Mouse (Mus musculus) MEL (cell line): ENCODE data around the gene Pcnx3. TPM values are rescaled to one million over a fixed set of nuclear protein-coding genes. Genes with fewer than 3 reads are reported as not detected.

ENCODE experiments used
- DNase-seq: peaks from one replicate; pipeline ENCODE4 v3.0.0; 2011; ENCODE audit warnings: low read depth, low spot score
- H3K27ac ChIP-seq: 2 replicates; pipeline ENCODE4 v1.5.1; 2012; ENCODE audit warnings: low read depth, mild to moderate bottlenecking, control low read depth, low read length, moderate library complexity; ENCODE audit not compliant: control insufficient read depth
- H3K27me3 ChIP-seq, 2 experiments: fragments of 150-350 bp in 1 of 2; sonication (generic) in 1 of 2; 2 replicates each; pipeline ENCODE4 v1.6.1; 2012; ENCODE audit warnings: low read length in 2 of 2, mild to moderate bottlenecking in 2 of 2, improper control_type of control experiment in 1 of 2, moderate library complexity in 1 of 2; ENCODE audit not compliant: insufficient read depth in 2 of 2, control insufficient read depth in 1 of 2
- H3K36me3 ChIP-seq, 2 experiments: 2 replicates each; pipeline ENCODE4 v1.6.1; 2012 to 2014; ENCODE audit warnings: low read length in 2 of 2, improper control_type of control experiment in 1 of 2, inconsistent platforms in 1 of 2, mild to moderate bottlenecking in 1 of 2; ENCODE audit not compliant: insufficient read depth in 2 of 2, control insufficient read depth in 1 of 2
- H3K4me1 ChIP-seq, 2 experiments: fragments of 150-350 bp in 1 of 2; sonication (generic) in 1 of 2; 2 replicates each; pipeline ENCODE4 v1.6.1; 2012; ENCODE audit warnings: low read length in 2 of 2, improper control_type of control experiment in 1 of 2, mild to moderate bottlenecking in 1 of 2; ENCODE audit not compliant: insufficient read depth in 2 of 2, control insufficient read depth in 1 of 2
- H3K4me3 ChIP-seq, 2 experiments: fragments of 150-350 bp in 1 of 2; sonication (generic) in 1 of 2; 2 replicates each; pipeline ENCODE4 v1.5.1; 2012; ENCODE audit warnings: low read depth in 2 of 2, low read length in 2 of 2, mild to moderate bottlenecking in 2 of 2, moderate library complexity in 2 of 2, control low read depth in 1 of 2, improper control_type of control experiment in 1 of 2; ENCODE audit not compliant: control insufficient read depth in 1 of 2, insufficient read depth in 1 of 2
- H3K79me2 ChIP-seq: 2 replicates; pipeline ENCODE4 v1.6.1; 2012; ENCODE audit warnings: mild to moderate bottlenecking, low read length, moderate library complexity; ENCODE audit not compliant: control insufficient read depth, poor library complexity, insufficient read depth
- H3K9ac ChIP-seq: 2 replicates; pipeline ENCODE4 v1.6.1; 2012; ENCODE audit warnings: low read depth, mild to moderate bottlenecking, control low read depth, low read length, moderate library complexity; ENCODE audit not compliant: control insufficient read depth, poor library complexity, severe bottlenecking
- H3K9me3 ChIP-seq: fragments of 150-350 bp; sonication (generic); replicated peaks from 2 replicates; pipeline ENCODE4 v1.6.1; 2012; ENCODE audit warnings: mild to moderate bottlenecking, low read length, improper control_type of control experiment, moderate library complexity; ENCODE audit not compliant: insufficient read depth
- BHLHE40 ChIP-seq: IDR thresholded peaks from 2 replicates; pipeline ENCODE4 v1.6.1; 2012; ENCODE audit warnings: low read depth, mild to moderate bottlenecking, inconsistent platforms, low read length, improper control_type of control experiment, borderline replicate concordance
- CHD2 ChIP-seq: IDR thresholded peaks from 2 replicates; pipeline ENCODE4 v1.6.1; 2011; ENCODE audit warnings: low read length, improper control_type of control experiment
- CTCF ChIP-seq, 3 experiments: IDR thresholded peaks in 2 of 3; conservative IDR thresholded peaks in 1 of 3; 2 replicates each; pipeline ENCODE4 v1.5.1; 2011 to 2012; ENCODE audit warnings: low read length in 3 of 3, low read depth in 2 of 3, mild to moderate bottlenecking in 2 of 3, improper control_type of control experiment in 1 of 3, inconsistent platforms in 1 of 3, mixed read lengths in 1 of 3, moderate library complexity in 1 of 3; ENCODE audit not compliant: control insufficient read depth in 1 of 3, insufficient read depth in 1 of 3, poor library complexity in 1 of 3, severe bottlenecking in 1 of 3
- E2F4 ChIP-seq: IDR thresholded peaks from 2 replicates; pipeline ENCODE4 v1.6.1; 2011; ENCODE audit warnings: low read depth, low read length, improper control_type of control experiment, borderline replicate concordance
- ELF1 ChIP-seq: IDR thresholded peaks from 2 replicates; pipeline ENCODE4 v1.6.1; 2014; ENCODE audit warnings: low read depth, mild to moderate bottlenecking, inconsistent platforms, low read length, improper control_type of control experiment, moderate library complexity
- EP300 ChIP-seq, 2 experiments: IDR thresholded peaks; 2 replicates each; pipeline ENCODE4 v1.6.1; 2011; ENCODE audit warnings: improper control_type of control experiment in 2 of 2, low read length in 2 of 2, low read depth in 1 of 2, mild to moderate bottlenecking in 1 of 2
- GATA1 ChIP-seq: IDR thresholded peaks from 2 replicates; pipeline ENCODE4 v1.6.1; 2011; ENCODE audit warnings: low read depth, low read length, improper control_type of control experiment
- MAFK ChIP-seq: IDR thresholded peaks from 2 replicates; pipeline ENCODE4 v1.6.1; 2011; ENCODE audit warnings: low read depth, mild to moderate bottlenecking, low read length, improper control_type of control experiment, borderline replicate concordance
- MAZ ChIP-seq: IDR thresholded peaks from 2 replicates; pipeline ENCODE4 v1.6.1; 2012; ENCODE audit warnings: low read depth, mild to moderate bottlenecking, inconsistent platforms, low read length, improper control_type of control experiment
- MYB ChIP-seq: IDR thresholded peaks from 2 replicates; pipeline ENCODE4 v1.6.1; 2011; ENCODE audit warnings: mild to moderate bottlenecking, low read depth, low read length, improper control_type of control experiment
- MYC ChIP-seq: IDR thresholded peaks from 2 replicates; pipeline ENCODE4 v1.6.1; 2011; ENCODE audit warnings: low read depth, mild to moderate bottlenecking, low read length, improper control_type of control experiment, moderate library complexity
- NELFE ChIP-seq: IDR thresholded peaks from 2 replicates; pipeline ENCODE4 v1.6.1; 2011; ENCODE audit warnings: low read depth, low read length, improper control_type of control experiment
- NRF1 ChIP-seq: IDR thresholded peaks from 2 replicates; pipeline ENCODE4 v1.6.1; 2014; ENCODE audit warnings: low read depth, mild to moderate bottlenecking, inconsistent platforms, low read length, improper control_type of control experiment, moderate library complexity; ENCODE audit not compliant: poor library complexity, insufficient read depth, severe bottlenecking
- RCOR1 ChIP-seq: IDR thresholded peaks from 2 replicates; pipeline ENCODE4 v1.6.1; 2012; ENCODE audit warnings: low read depth, mild to moderate bottlenecking, inconsistent platforms, low read length, improper control_type of control experiment
- SIN3A ChIP-seq: IDR thresholded peaks from 2 replicates; pipeline ENCODE4 v1.6.1; 2012; ENCODE audit warnings: low read length, improper control_type of control experiment, inconsistent platforms
- SMC3 ChIP-seq: IDR thresholded peaks from 2 replicates; pipeline ENCODE4 v1.6.1; 2011; ENCODE audit warnings: low read depth, low read length, improper control_type of control experiment
- TCF12 ChIP-seq: IDR thresholded peaks from 2 replicates; pipeline ENCODE4 v1.6.1; 2014; ENCODE audit warnings: low read depth, mild to moderate bottlenecking, inconsistent platforms, low read length, improper control_type of control experiment, moderate library complexity
- UBTF ChIP-seq: IDR thresholded peaks from 2 replicates; pipeline ENCODE4 v1.6.1; 2012; ENCODE audit warnings: low read depth, mild to moderate bottlenecking, inconsistent platforms, low read length, improper control_type of control experiment, moderate library complexity, borderline replicate concordance; ENCODE audit not compliant: insufficient read depth
- USF1 ChIP-seq: IDR thresholded peaks from 2 replicates; pipeline ENCODE4 v1.6.1; 2014; ENCODE audit warnings: low read depth, mild to moderate bottlenecking, inconsistent platforms, low read length, improper control_type of control experiment, moderate library complexity
- USF2 ChIP-seq, 2 experiments: IDR thresholded peaks; 2 replicates each; pipeline ENCODE4 v1.6.1; 2011 to 2012; ENCODE audit warnings: improper control_type of control experiment in 2 of 2, low read length in 2 of 2, borderline replicate concordance in 1 of 2, inconsistent platforms in 1 of 2, low read depth in 1 of 2, mild to moderate bottlenecking in 1 of 2; ENCODE audit not compliant: insufficient read depth in 1 of 2
- ZKSCAN1 ChIP-seq: IDR thresholded peaks from 2 replicates; pipeline ENCODE4 v1.6.1; 2012; ENCODE audit warnings: low read depth, mild to moderate bottlenecking, inconsistent platforms, low read length, improper control_type of control experiment, moderate library complexity
- ZMIZ1 ChIP-seq: IDR thresholded peaks from 2 replicates; pipeline ENCODE4 v1.6.1; 2012; ENCODE audit warnings: low read depth, mild to moderate bottlenecking, inconsistent platforms, low read length, improper control_type of control experiment, moderate library complexity
- polyA plus RNA-seq, 2 experiments: library from polyadenylated mRNA; stranded (reverse) in 1 of 2; unstranded in 1 of 2; fragments of >175 nt in 1 of 2; fragments of >200 nt in 1 of 2; gene quantifications; 2 replicates each; pipeline versions ENCODE4 v1.2.1 to v1.2.4; 2012; ENCODE audit warnings: low replicate concordance in 2 of 2, low read depth in 1 of 2; ENCODE audit not compliant: insufficient read length in 2 of 2, insufficient read depth in 1 of 2, missing spikeins in 1 of 2
- total RNA-seq: library from RNA; depleted of rRNA; stranded (reverse); fragments of 300-350 nt; gene quantifications from 2 replicates; pipeline ENCODE4 v1.2.3, GENCODE M21; 2012

Gene Pcnx3
- total and polyA plus RNA-seq, 3 experiments, result 25.3 to 76.4 TPM; not detected in 1

GRCm38 (mm10) chr19:5693801-5694200 is 5.1 kb upstream of the Pcnx3 start (continued):
- TF ChIP-seq NRF1 (no peak), MAZ (no peak)

GRCm38 (mm10) chr19:5692913-5693396 is 4.2 kb upstream of the Pcnx3 start:
- H3K9ac ChIP-seq, result no peak overlapping the region; the same call in 1 of the 2 replicates
- peaks cover 2 to 9% of the 10 kb centered on the region in 2 experiments; a peak in 2 of 4 replicates for H3K36me3 ChIP-seq
- no peaks in the 10 kb centered on the region for H3K9me3 ChIP-seq
- TF ChIP-seq CTCF (IDR thresholded peaks at IDR 0.05 in 2 of 3, conservative IDR thresholded peaks at IDR 0.05 in 1 of 3; ENCODE audit: control insufficient read depth in 1 of 3, insufficient read depth in 1 of 3, low read depth in 2 of 3, low read length in 3 of 3, poor library complexity in 1 of 3, severe bottlenecking in 1 of 3), result no peak
- TF ChIP-seq SIN3A, result no peak
- TF ChIP-seq MAZ, result no peak
- TF ChIP-seq USF2 (IDR thresholded peaks at IDR 0.05; ENCODE audit: borderline replicate concordance in 1 of 2, insufficient read depth in 1 of 2, low read depth in 1 of 2, low read length in 2 of 2), result no peak
- no peak for TF ChIP-seq USF1
- no peak for TF ChIP-seq BHLHE40
- TF ChIP-seq MYC, result no peak
- TF ChIP-seq NRF1, result no peak
- no peak for TF ChIP-seq MAFK
- TF ChIP-seq SMC3, result no peak
- TF ChIP-seq RCOR1, result no peak
- no peak for TF ChIP-seq ZMIZ1
- peaks cover 39% of the 10 kb centered on the region for H3K79me2 ChIP-seq
- H3K4me3 ChIP-seq, result no peak overlapping the region
- no peak overlapping the region for H3K27ac ChIP-seq
- peaks cover 0 to 19% of the 10 kb centered on the region in 2 experiments; a peak in 3 of 4 replicates for H3K4me1 ChIP-seq
- DNase-seq, result no peak
- no peaks in the 10 kb centered on the region for H3K27me3 ChIP-seq

DNA sequence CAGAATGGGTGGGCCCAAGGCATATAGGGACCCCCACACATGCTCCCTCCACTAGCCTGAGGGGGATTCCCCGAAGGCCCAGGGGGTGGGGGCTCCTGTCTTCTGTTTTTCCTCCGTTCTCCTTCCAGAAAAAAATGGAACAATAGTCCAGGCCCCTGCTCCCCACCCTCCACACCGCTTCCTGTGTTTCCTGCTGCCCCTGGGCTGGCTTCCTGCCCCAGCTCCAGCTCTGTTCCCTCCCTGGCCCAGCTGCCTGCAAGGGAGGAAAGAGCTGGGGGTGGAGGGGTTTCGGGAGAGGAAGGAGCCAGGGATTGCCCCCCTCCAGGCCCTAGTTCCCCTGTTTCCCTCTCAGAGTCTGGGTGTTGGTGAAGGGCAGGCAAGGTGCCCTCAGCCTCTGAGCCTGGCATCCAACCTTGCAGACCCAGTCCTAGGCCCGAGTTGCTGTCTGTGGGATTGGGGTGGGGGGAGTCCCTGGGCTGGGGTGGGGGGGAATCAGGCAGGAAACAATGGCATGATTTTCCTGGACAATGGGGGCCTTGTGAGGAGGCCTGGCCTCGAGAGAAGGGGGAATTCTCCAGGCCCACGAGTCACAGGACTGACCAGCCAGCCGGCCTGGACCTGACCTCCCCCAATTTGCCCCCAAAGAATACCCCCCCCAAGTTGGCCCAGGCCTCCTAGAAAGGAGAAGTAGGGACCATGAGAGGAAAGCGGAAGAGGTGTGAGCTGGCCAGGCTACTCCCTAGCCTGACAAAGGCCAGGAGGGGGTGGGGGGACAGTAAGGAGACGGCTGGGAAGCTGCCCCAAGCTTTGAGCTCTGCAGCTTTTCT is 3.6 kb upstream of the Pcnx3 start:
- Histone ChIP-seq H3K27ac (no peak overlapping the region), H3K36me3 (peaks cover 0 to 9% of the 10 kb centered on the region in 2 experiments; a peak in 1 of 4 replicates), H3K27me3 (no peaks in the 10 kb centered on the region), H3K79me2 (peaks cover 44% of the 10 kb centered on the region), H3K9ac (peak overlapping the region; percentile 21), H3K4me3 (peak overlapping the region in 1 of 2 experiments; percentile 13; a peak in 1 of 4 replicates), H3K4me1 (peaks cover 2 to 22% of the 10 kb centered on the region in 2 experiments; a peak in 3 of 4 replicates), H3K9me3 (no peaks in the 10 kb centered on the region)
- DNase-seq, result peak; percentile 33
- no peak for TF ChIP-seq BHLHE40
- no peak for TF ChIP-seq UBTF
- no peak for TF ChIP-seq MYB
- TF ChIP-seq MAFK, result no peak
- TF ChIP-seq EP300 (IDR thresholded peaks at IDR 0.05; ENCODE audit: low read depth in 1 of 2, low read length in 2 of 2), result no peak
- no peak for TF ChIP-seq NRF1
- no peak for TF ChIP-seq ZKSCAN1
- no peak for TF ChIP-seq E2F4
- TF ChIP-seq NELFE, result no peak
- TF ChIP-seq ELF1, result no peak
- TF ChIP-seq CHD2, result no peak
- TF ChIP-seq CTCF (IDR thresholded peaks at IDR 0.05 in 2 of 3, conservative IDR thresholded peaks at IDR 0.05 in 1 of 3; ENCODE audit: control insufficient read depth in 1 of 3, insufficient read depth in 1 of 3, low read depth in 2 of 3, low read length in 3 of 3, poor library complexity in 1 of 3, severe bottlenecking in 1 of 3), result no peak
- no peak for TF ChIP-seq GATA1
- no peak for TF ChIP-seq MYC
- TF ChIP-seq TCF12, result no peak
